Comparison of ENCODE assay signal across 8 mouse cellular contexts in the genomic region with DNA sequence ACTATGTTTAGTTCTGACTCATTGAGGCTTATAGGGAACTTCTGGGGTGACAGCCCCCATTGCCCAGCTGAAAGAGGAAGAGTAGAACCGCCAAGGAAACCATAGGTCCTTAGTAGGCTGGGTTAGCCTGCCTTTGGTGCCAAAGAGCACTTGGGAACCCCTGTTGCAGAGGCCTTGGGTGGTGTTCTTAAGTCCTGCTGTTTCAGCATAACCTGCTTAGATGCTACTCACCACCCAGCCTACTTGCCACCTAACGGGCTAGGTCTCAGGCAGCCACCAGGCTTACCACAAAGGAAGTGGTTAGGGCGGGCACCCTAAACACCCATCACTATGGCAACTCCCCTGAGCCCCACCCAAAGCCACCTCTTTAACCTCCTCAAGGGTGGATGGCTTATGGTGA. TPM values are rescaled to one million over a fixed set of nuclear protein-coding genes. Genes with fewer than 3 reads are reported as not detected.
A peak's percentile ranks its signal among the peaks of the same experiment; 100 is the strongest.
DNase-seq lines count a peak whose midpoint lies in the region; TF ChIP-seq lines count a peak whose summit lies in the region.

No protein-coding gene starts in this region.

- H3K36me3 ChIP-seq in macrophage (ENCODE audit: inconsistent target): 0 out of 2 replicates have a peak, but pooled peaks cover 19% of the 10 kb centered on the region
- peaks cover 7% of the 10 kb centered on the region for H3K36me3 ChIP-seq in splenic B cell, adult 2 months (ENCODE audit: control insufficient read depth, insufficient read depth, low read length, poor library complexity, severe bottlenecking)

- H3K4me3 ChIP-seq in embryonic fibroblast, embryonic 13.5 days (ENCODE audit: insufficient read depth, low read length): peak overlapping the region; percentile 94
- H3K4me3 ChIP-seq in macrophage (ENCODE audit: inconsistent target): peak overlapping the region; percentile 59; the same call in 1 of the 2 replicates

- 21% methylated on average over 3 of the region's 3 CpGs for WGBS in macrophage (ENCODE audit: missing documents)

- no peak for TF ChIP-seq POLR2A in embryonic fibroblast, embryonic 13.5 days (IDR thresholded peaks at IDR 0.05; ENCODE audit: low read depth, low read length)

- H3K27me3 ChIP-seq in splenic B cell, adult 2 months (ENCODE audit: control insufficient read depth, insufficient read depth, low read length, poor library complexity, severe bottlenecking): no peaks in the 10 kb centered on the region

- DNase-seq in heart, adult 9 months (ENCODE audit: low spot score in 2 of 2): peak; percentile 28 to 56
- DNase-seq in heart, postnatal 25 days (ENCODE audit: low spot score): no peak
- peak; percentile 90 for DNase-seq in induced T-regulatory cell, adult 2 months (ENCODE audit: low read depth)
- DNase-seq in splenic B cell, adult 2 months (ENCODE audit: low read depth, low spot score): peak; percentile 88
- no peak for DNase-seq in frontal cortex, postnatal 36 days (ENCODE audit: low spot score in 2 of 2)
- no peak for DNase-seq in ovary, postnatal 36 days (ENCODE audit: low spot score)

- intact Hi-C loops in heart, postnatal 25 days (cut with DNase I): loop anchor here (10.0 kb wide), 1 partner anchor 219 kb away; the partner anchor contains the start of gene Irak1

- no peaks in the 10 kb centered on the region; the same call in 1 of the 2 replicates for H3K4me1 ChIP-seq in embryonic fibroblast, embryonic 13.5 days (ENCODE audit: control insufficient read depth, insufficient read depth, low read length)

- peaks cover 52% of the 10 kb centered on the region for H3K79me2 ChIP-seq in macrophage (ENCODE audit: inconsistent target)

- H3K27ac ChIP-seq in embryonic fibroblast, embryonic 13.5 days (ENCODE audit: insufficient read depth, low read length): peak overlapping the region; percentile 95
- peak overlapping the region; percentile 88 for H3K27ac ChIP-seq in macrophage

- TF ChIP-seq CTCF in embryonic fibroblast, embryonic 13.5 days (IDR thresholded peaks at IDR 0.05; ENCODE audit: borderline replicate concordance, insufficient read depth, low read length): no peak

RNA-seq across cellular contexts. Expression of gene Flna, which starts 5.8 kb away (rescaled TPM):
- total RNA-seq in heart, postnatal 25 days (2021): 100 to 1,000 TPM in 1 of 2 experiments, 10 to 100 TPM in 1; 91.7 to 120 TPM
- 1,955 and 2,266 TPM in 2 replicates for polyA plus RNA-seq in embryonic fibroblast, embryonic 13.5 days (2011; ENCODE audit: insufficient read length, low read depth, missing spikeins)
- total RNA-seq in macrophage (2018; cell fraction: chromatin; rRNA removed): 1,000 to 10,000 TPM in 11 of 26 experiments, 100 to 1,000 TPM in 15; 366 to 2,144 (median 988) TPM
- total RNA-seq in macrophage (2018; cell fraction: cytosol; rRNA removed): 100 to 1,000 TPM; 108 to 279 (median 202) TPM
- 100 to 1,000 TPM; 241 to 770 (median 447) TPM for total RNA-seq in macrophage (2018; cell fraction: nucleus; rRNA removed)
- polyA plus RNA-seq in macrophage (2018): 167 to 435 TPM (median 388 TPM) in 3 replicates

RNA-seq across cellular contexts. Expression of gene Emd, which starts 10.7 kb away (rescaled TPM):
- 10 to 100 TPM; 30.5 to 33.6 TPM for total RNA-seq in heart, postnatal 25 days (2021)
- polyA plus RNA-seq in embryonic fibroblast, embryonic 13.5 days (2011; ENCODE audit: insufficient read length, low read depth, missing spikeins): 195 and 206 TPM in 2 replicates
- total RNA-seq in macrophage (2018; cell fraction: chromatin; rRNA removed): 10 to 100 TPM in 25 of 26 experiments, 1 to 10 TPM in 1; 9.1 to 69.1 (median 18.4) TPM
- 10 to 100 TPM; 30.4 to 48.0 (median 40.3) TPM for total RNA-seq in macrophage (2018; cell fraction: cytosol; rRNA removed)
- total RNA-seq in macrophage (2018; cell fraction: nucleus; rRNA removed): 10 to 100 TPM; 13.8 to 54.6 (median 22.3) TPM
- polyA plus RNA-seq in macrophage (2018): 35.7 to 94.2 TPM (median 47.2 TPM) in 3 replicates

RNA-seq across cellular contexts. Expression of gene Rpl10, which starts 26.8 kb away (rescaled TPM):
- 100 to 1,000 TPM; 217 to 221 TPM for total RNA-seq in heart, postnatal 25 days (2021)
- 311 and 352 TPM in 2 replicates for polyA plus RNA-seq in embryonic fibroblast, embryonic 13.5 days (2011; ENCODE audit: insufficient read length, low read depth, missing spikeins)
- 100 to 1,000 TPM; 240 to 849 (median 429) TPM for total RNA-seq in macrophage (2018; cell fraction: chromatin; rRNA removed)
- total RNA-seq in macrophage (2018; cell fraction: cytosol; rRNA removed): 1,000 to 10,000 TPM in 25 of 26 experiments, 100 to 1,000 TPM in 1; 953 to 2,648 (median 1,502) TPM
- 100 to 1,000 TPM; 320 to 785 (median 447) TPM for total RNA-seq in macrophage (2018; cell fraction: nucleus; rRNA removed)
- 1,104 to 3,117 TPM (median 2,186 TPM) in 3 replicates for polyA plus RNA-seq in macrophage (2018)

RNA-seq across cellular contexts. Expression of gene Taz, which starts 37.9 kb away (rescaled TPM):
- 10 to 100 TPM; 42.1 to 45.2 TPM for total RNA-seq in heart, postnatal 25 days (2021)
- 43.2 and 52.9 TPM in 2 replicates for polyA plus RNA-seq in embryonic fibroblast, embryonic 13.5 days (2011; ENCODE audit: insufficient read length, low read depth, missing spikeins)
- total RNA-seq in macrophage (2018; cell fraction: chromatin; rRNA removed): 100 to 1,000 TPM; 104 to 317 (median 236) TPM
- total RNA-seq in macrophage (2018; cell fraction: cytosol; rRNA removed): 10 to 100 TPM; 25.9 to 47.8 (median 34.0) TPM
- 100 to 1,000 TPM in 17 of 26 experiments, 10 to 100 TPM in 9; 72.1 to 202 (median 116) TPM for total RNA-seq in macrophage (2018; cell fraction: nucleus; rRNA removed)
- polyA plus RNA-seq in macrophage (2018): 20.9 to 53.4 TPM (median 35.7 TPM) in 3 replicates

RNA-seq across cellular contexts. Expression of gene Dnase1l1, which starts 38.3 kb away (rescaled TPM):
- total RNA-seq in heart, postnatal 25 days (2021): 10 to 100 TPM; 13.2 to 17.5 TPM
- polyA plus RNA-seq in embryonic fibroblast, embryonic 13.5 days (2011; ENCODE audit: insufficient read length, low read depth, missing spikeins): 8.0 and 12.1 TPM in 2 replicates
- 100 to 1,000 TPM in 22 of 26 experiments, 10 to 100 TPM in 4; 60.1 to 434 (median 170) TPM for total RNA-seq in macrophage (2018; cell fraction: chromatin; rRNA removed)
- 100 to 1,000 TPM in 14 of 26 experiments, 10 to 100 TPM in 12; 66.9 to 209 (median 135) TPM for total RNA-seq in macrophage (2018; cell fraction: cytosol; rRNA removed)
- total RNA-seq in macrophage (2018; cell fraction: nucleus; rRNA removed): 100 to 1,000 TPM in 25 of 26 experiments, 10 to 100 TPM in 1; 63.1 to 361 (median 189) TPM
- 142 to 185 TPM (median 160 TPM) in 3 replicates for polyA plus RNA-seq in macrophage (2018)

Comparison
In these comparisons a context has a peak if more than half of its experiments do, and no peak if none do; other contexts are left out.
1. DNase-seq: peak in heart, adult 9 months (2 of 2), induced T-regulatory cell, adult 2 months (single experiment) and splenic B cell, adult 2 months (single experiment); none in heart, postnatal 25 days (single experiment), frontal cortex, postnatal 36 days (0 of 2) and ovary, postnatal 36 days (single experiment).